Mouse (Mus musculus) lung, adult 2 months (tissue): ENCODE data around the gene Sohlh2. TPM values are rescaled to one million over a fixed set of nuclear protein-coding genes. Genes with fewer than 3 reads are reported as not detected.

ENCODE experiments used
- DNase-seq: peaks from one replicate; pipeline ENCODE4 v3.0.0; 2022
- H3K4me1 ChIP-seq: fragments of 200-500 bp; 2 replicates; pipeline ENCODE4 v1.6.1; 2011; ENCODE audit warnings: low read length; ENCODE audit not compliant: control insufficient read depth, insufficient read depth
- H3K4me3 ChIP-seq: fragments of 200-500 bp; replicated peaks from 2 replicates; pipeline ENCODE3; 2011; ENCODE audit warnings: low read depth, mild to moderate bottlenecking, control low read depth, low read length; ENCODE audit errors: extremely low read depth
- CTCF ChIP-seq: fragments of 200-500 bp; IDR thresholded peaks from 2 replicates; pipeline ENCODE4 v1.5.1; 2011; ENCODE audit warnings: mild to moderate bottlenecking, low read length, control low read depth; ENCODE audit not compliant: insufficient read depth
- POLR2A ChIP-seq: fragments of 200-500 bp; IDR thresholded peaks from 2 replicates; pipeline ENCODE4 v1.6.1; 2011; ENCODE audit warnings: low read depth, mild to moderate bottlenecking, control low read depth, low read length, borderline replicate concordance; ENCODE audit errors: extremely low read depth
- WGBS: fragments of 180-500 bp; shearing (Covaris S2); methylation state at CpG from one replicate; pipeline ENCODE4 v1.1.7; 2018; 5-methylcytosine and 5-hydroxymethylcytosine counted together
- polyA plus RNA-seq: library from polyadenylated mRNA; depleted of rRNA; stranded (reverse); fragments of >200 nt; gene quantifications from 2 replicates; pipeline ENCODE4 v1.2.3, GENCODE M21; 2012

Sohlh2 gene
- polyA plus RNA-seq, 1 experiment = not detected

GRCm38 (mm10) chr3:55154163-55154562 is 27.7 kb upstream of the Sohlh2 start:
- H3K4me1 ChIP-seq = no peaks in the 10 kb centered on the region
- no peak for DNase-seq
- WGBS = 86% methylated on average over 7 of the region's 7 CpGs
- no peak for TF ChIP-seq POLR2A
- no peak for TF ChIP-seq CTCF
- H3K4me3 ChIP-seq = no peak overlapping the region

- WGBS = 58% methylated on average over 5 of the region's 5 CpGs
- Histone ChIP-seq H3K4me1 (no peaks in the 10 kb centered on the region), H3K4me3 (no peak overlapping the region)
- no peak for TF ChIP-seq POLR2A
- no peak for TF ChIP-seq CTCF
- DNase-seq = no peak
Measured at GRCm38 (mm10) chr3:55157413-55157812, 24.4 kb upstream of the Sohlh2 start.

DNA sequence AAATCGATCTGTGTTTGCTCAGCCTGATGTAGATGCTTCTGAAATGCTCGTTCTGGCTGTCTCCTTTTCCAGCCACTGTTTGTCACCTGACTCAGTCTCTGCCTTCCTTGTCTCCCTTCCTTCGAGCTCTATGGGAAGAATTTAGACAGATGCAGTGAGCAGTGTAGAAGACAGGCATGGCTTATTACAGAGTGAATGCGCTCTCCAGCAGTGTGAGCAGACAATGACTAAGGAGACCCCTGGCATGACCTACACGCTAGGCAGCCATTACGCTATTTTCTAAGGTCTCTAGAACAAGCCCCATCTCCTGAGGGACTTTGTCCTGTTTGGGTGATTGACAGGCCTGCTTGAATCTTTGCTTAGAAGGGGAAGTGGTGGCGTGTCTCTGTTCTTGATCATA is 20.7 kb upstream of the Sohlh2 start:
- 75% methylated on average over 7 of the region's 7 CpGs for WGBS
- Histone ChIP-seq H3K4me3 (no peak overlapping the region), H3K4me1 (no peaks in the 10 kb centered on the region)
- TF ChIP-seq POLR2A (no peak), CTCF (no peak)
- no peak for DNase-seq

DNA sequence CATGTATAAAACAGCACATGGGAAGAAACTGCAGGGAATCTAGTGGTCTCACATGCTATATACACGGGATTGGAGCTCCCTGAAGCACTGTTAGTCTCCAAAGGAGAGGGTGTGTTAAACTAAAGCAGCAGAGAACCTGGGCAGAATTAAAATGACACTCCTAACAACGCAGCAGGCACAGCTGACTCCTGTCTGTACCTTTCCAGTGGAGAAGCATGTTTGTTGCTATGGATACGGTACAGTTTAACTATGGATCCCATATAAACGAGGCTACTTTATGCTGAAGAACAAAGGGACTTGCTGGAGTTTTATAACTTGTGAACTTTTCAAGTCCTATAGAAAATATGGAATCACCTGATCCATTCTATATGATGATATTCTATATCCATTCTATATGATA is 18.3 kb upstream of the Sohlh2 start:
- H3K4me3 ChIP-seq = no peak overlapping the region
- TF ChIP-seq POLR2A (no peak), CTCF (no peak)
- 66% methylated on average over 4 of the region's 4 CpGs for WGBS

DNA sequence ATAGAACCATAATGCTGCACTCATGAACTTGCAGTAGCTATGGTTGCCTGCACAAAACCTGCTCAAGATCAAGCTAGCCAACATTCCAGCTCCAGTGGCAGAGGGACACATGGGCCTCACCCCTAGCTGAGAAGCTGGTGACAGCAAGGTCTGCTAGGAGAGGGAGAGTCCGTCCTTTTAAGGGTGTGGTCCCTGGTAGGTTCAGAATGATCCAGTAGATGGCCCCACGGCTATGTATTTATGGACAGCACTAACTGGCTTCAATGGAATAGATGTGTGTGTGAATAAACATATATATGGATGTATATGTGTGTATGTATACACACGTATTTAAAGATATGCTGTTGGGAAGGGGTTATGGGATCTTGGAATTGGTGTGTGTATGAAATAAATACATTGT is 9.3 kb upstream of the Sohlh2 start:
- DNase-seq = no peak
- 61% methylated on average over 3 of the region's 3 CpGs for WGBS
- TF ChIP-seq CTCF (no peak), POLR2A (no peak)
- Histone ChIP-seq H3K4me1 (no peaks in the 10 kb centered on the region), H3K4me3 (no peak overlapping the region)

More for the DNA sequence above, 18.3 kb upstream of the Sohlh2 start:
- DNase-seq = no peak
- H3K4me1 ChIP-seq = no peaks in the 10 kb centered on the region

DNA sequence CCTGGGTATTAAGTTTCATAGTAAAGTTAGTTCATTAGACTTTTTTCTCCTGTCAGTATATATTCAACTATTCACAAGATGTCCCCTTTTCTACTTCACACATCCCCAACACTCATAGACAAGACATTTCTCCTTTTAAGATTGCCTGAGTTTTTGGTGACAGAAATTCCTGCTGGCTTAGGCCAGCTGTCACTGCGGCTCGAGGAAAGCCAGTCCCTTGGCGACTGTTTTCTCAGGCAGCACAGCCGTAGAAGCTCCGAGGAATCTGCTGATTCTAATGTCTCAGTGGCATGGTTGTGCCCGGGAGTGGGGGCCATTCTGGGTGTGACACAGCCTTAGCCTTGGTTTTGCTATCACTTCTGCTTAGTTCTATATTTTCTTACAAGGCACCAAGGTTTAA is 4.6 kb upstream of the Sohlh2 start:
- 52% methylated on average over 6 of the region's 6 CpGs for WGBS
- no peak overlapping the region for H3K4me3 ChIP-seq
- TF ChIP-seq CTCF (no peak), POLR2A (no peak)
- DNase-seq = no peak
- H3K4me1 ChIP-seq = no peaks in the 10 kb centered on the region

GRCm38 (mm10) chr3:55191668-55192067 is 9.8 kb downstream of the Sohlh2 start:
- no peak for DNase-seq
- no peaks in the 10 kb centered on the region for H3K4me1 ChIP-seq
- WGBS = 68% methylated on average over 4 of the region's 4 CpGs
- H3K4me3 ChIP-seq = no peak overlapping the region
- TF ChIP-seq POLR2A (no peak), CTCF (no peak)

DNA sequence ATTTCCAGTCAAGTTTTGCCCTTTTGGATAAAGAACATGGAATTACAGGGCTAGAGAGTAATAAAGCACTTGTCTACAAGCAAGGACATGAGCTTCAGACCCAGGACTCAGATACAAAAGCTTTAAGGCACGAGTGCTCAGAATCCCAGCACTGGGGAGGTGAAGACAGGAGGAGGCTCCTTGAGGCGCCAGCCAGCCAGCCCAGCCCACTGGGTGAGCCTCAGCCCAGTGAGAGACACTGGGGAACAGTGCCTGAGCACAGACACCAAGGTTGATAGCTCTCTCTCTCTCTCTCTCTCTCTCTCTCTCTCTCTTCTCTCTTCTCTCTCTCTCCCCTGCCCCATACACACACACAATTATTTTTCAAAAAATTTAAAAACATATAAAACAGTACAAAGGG is 11.5 kb downstream of the Sohlh2 start:
- Histone ChIP-seq H3K4me1 (no peaks in the 10 kb centered on the region), H3K4me3 (no peak overlapping the region)
- 52% methylated on average over 2 of the region's 2 CpGs for WGBS
- no peak for TF ChIP-seq POLR2A
- TF ChIP-seq CTCF = no peak
- no peak for DNase-seq

DNA sequence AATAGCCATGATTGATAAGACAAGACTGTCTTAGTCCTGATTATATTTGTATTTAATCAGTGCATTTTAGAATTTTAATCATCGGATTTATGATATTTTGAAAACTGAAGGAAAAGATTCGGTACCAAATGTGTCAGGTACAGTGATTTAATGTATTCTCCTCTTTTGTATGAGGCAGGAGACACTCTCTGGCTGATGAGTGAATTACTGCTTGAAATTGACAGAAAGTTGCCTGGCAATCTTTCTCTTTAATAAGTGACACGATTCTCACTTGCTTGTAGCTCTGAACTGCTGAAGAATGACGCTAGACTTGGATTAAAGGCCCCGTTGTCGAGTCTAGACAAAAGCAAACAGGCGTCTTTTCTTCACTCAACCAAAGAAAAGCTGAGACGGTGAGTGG is 13.0 kb downstream of the Sohlh2 start:
- Histone ChIP-seq H3K4me3 (no peak overlapping the region), H3K4me1 (no peaks in the 10 kb centered on the region)
- no peak for DNase-seq
- TF ChIP-seq CTCF = no peak
- TF ChIP-seq POLR2A = no peak
- 73% methylated on average over 8 of the region's 8 CpGs for WGBS

- 65% methylated on average over 5 of the region's 5 CpGs for WGBS
- Histone ChIP-seq H3K4me3 (no peak overlapping the region), H3K4me1 (no peaks in the 10 kb centered on the region)
- no peak for TF ChIP-seq POLR2A
- no peak for TF ChIP-seq CTCF
- no peak for DNase-seq
Measured at GRCm38 (mm10) chr3:55195581-55196327, 13.9 kb downstream of the Sohlh2 start.
